ENCODE assay signal across 9 mouse cellular contexts in the genomic region with DNA sequence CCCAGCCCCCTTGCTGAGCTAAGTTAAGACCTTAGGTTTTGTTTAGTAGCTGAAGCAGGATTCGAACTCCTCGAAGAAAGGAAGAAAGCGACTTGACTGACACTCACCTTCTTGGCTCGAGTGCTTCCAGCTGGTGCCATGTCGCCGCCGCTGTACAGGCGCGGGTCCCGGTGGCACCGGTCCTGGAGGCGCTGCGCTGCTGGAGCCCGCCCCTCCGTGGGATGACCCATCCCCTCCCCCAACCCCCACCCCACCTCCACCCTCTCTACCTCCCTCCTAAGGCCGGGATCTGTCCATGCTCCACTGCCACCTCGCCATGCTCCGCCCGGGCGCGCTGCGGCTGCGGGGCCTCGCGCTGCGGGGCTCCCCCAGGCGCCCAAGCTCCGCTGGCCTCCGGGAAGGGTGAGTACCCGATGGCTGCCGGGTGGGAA. TPM values are rescaled to one million over a fixed set of nuclear protein-coding genes. Genes with fewer than 3 reads are reported as not detected.
DNase-seq lines count a peak whose midpoint lies in the region; ATAC-seq and TF ChIP-seq lines count a peak whose summit lies in the region.
"Had no signal": no experiment of that assay in that cellular context is flagged by ENCODE, and none has a peak within 500 bp of the region (broad histone marks: within the 10 kb centered on the region; RNA-seq: fewer than 3 reads in every experiment).

A gene (minus strand): TSS at position 172 of the 431 bp plus-strand sequence.
A gene (plus strand): TSS at position 303 of the 431 bp plus-strand sequence.

- H3K27me3 ChIP-seq in embryonic facial prominence, embryonic 14.5 days (replicated peaks; ENCODE audit: control insufficient read depth, insufficient read depth, low read length), result peaks cover 13% of the 10 kb centered on the region; the same call in 1 of the 2 replicates
- H3K27me3 ChIP-seq in kidney, postnatal 0 days (ENCODE audit: insufficient read depth, low read length), result no peaks in the 10 kb centered on the region
- H3K27me3 ChIP-seq in midbrain, embryonic 13.5 days, result peaks cover 14% of the 10 kb centered on the region

- no peak for ATAC-seq in embryonic facial prominence, embryonic 14.5 days (ENCODE audit: low read depth)
- peak; percentile 78 for ATAC-seq in kidney, postnatal 0 days (replicated peaks; ENCODE audit: low FRiP score, low read depth)
- no peak for ATAC-seq in midbrain, embryonic 13.5 days

- peak within 1 kb of the TSS; percentile 24 for H3K4me3 ChIP-seq in embryonic facial prominence, embryonic 14.5 days (ENCODE audit: low read depth, low read length)
- peak within 1 kb of the TSS; percentile 18; the same call in 1 of the 2 replicates for H3K4me3 ChIP-seq in kidney, postnatal 0 days (replicated peaks; ENCODE audit: low read depth, low read length)
- H3K4me3 ChIP-seq in midbrain, embryonic 13.5 days (replicated peaks), result no peak within 1 kb of the TSS

- no peak within 1 kb of the TSS for H3K27ac ChIP-seq in embryonic facial prominence, embryonic 14.5 days (replicated peaks; ENCODE audit: low read depth, low read length)
- H3K27ac ChIP-seq in kidney, postnatal 0 days, result no peak within 1 kb of the TSS
- H3K27ac ChIP-seq in midbrain, embryonic 13.5 days, result no peak within 1 kb of the TSS

- no peaks in the 10 kb centered on the region for H3K9me3 ChIP-seq in embryonic facial prominence, embryonic 14.5 days (ENCODE audit: control insufficient read depth, low read length)
- H3K9me3 ChIP-seq in kidney, postnatal 0 days (replicated peaks; ENCODE audit: low read length), result no peaks in the 10 kb centered on the region
- H3K9me3 ChIP-seq in midbrain, embryonic 13.5 days, result no peaks in the 10 kb centered on the region

- DNase-seq in embryo, embryonic 11 days, result peak; percentile 16
- no peak for DNase-seq in embryo, embryonic 10 days (ENCODE audit: low spot score)
- DNase-seq in embryonic facial prominence, embryonic 14.5 days (ENCODE audit: low spot score), result no peak
- no peak for DNase-seq in kidney, postnatal 0 days (ENCODE audit: low spot score)
- DNase-seq in right cerebral cortex, adult 18-20 months, result no peak
- DNase-seq in B cell, adult 2 months, result no peak
- no peak for DNase-seq in right cerebral cortex, postnatal 10 days (ENCODE audit: low spot score in 2 of 2)
- DNase-seq: heart, adult 18-20 months had no signal

- H3K4me1 ChIP-seq in embryonic facial prominence, embryonic 14.5 days (ENCODE audit: control insufficient read depth, insufficient read depth, low read length), result no peaks in the 10 kb centered on the region
- no peaks in the 10 kb centered on the region for H3K4me1 ChIP-seq in kidney, postnatal 0 days (replicated peaks; ENCODE audit: insufficient read depth, low read length)
- 0 out of 2 replicates have a peak, but pooled peaks cover 3% of the 10 kb centered on the region for H3K4me1 ChIP-seq in midbrain, embryonic 13.5 days (replicated peaks)

- WGBS in embryonic facial prominence, embryonic 14.5 days, result 14% methylated on average over 28 of the region's 31 CpGs
- WGBS in kidney, postnatal 0 days, result 7% methylated on average over 30 of the region's 31 CpGs
- WGBS in midbrain, embryonic 13.5 days, result 6% methylated on average over 31 of the region's 31 CpGs

- H3K4me2 ChIP-seq in embryonic facial prominence, embryonic 14.5 days (ENCODE audit: low read depth, low read length), result peak within 1 kb of the TSS; percentile 45
- H3K4me2 ChIP-seq in kidney, postnatal 0 days (ENCODE audit: low read length), result peak within 1 kb of the TSS; percentile 44
- peak within 1 kb of the TSS; percentile 20; the same call in 1 of the 2 replicates for H3K4me2 ChIP-seq in midbrain, embryonic 13.5 days (replicated peaks)

- H3K9ac ChIP-seq in embryonic facial prominence, embryonic 14.5 days (ENCODE audit: low read depth, low read length), result no peak within 1 kb of the TSS
- 0 out of 2 replicates have a peak within 1 kb of the TSS, but pooled peaks have one; percentile 4 for H3K9ac ChIP-seq in kidney, postnatal 0 days (ENCODE audit: low read depth, low read length)
- H3K9ac ChIP-seq in midbrain, embryonic 13.5 days (replicated peaks), result no peak within 1 kb of the TSS

- H3K36me3 ChIP-seq in embryonic facial prominence, embryonic 14.5 days (ENCODE audit: control insufficient read depth, insufficient read depth, low read length), result no peaks in the 10 kb centered on the region
- H3K36me3 ChIP-seq in kidney, postnatal 0 days (ENCODE audit: insufficient read depth, low read length), result no peaks in the 10 kb centered on the region
- H3K36me3 ChIP-seq in midbrain, embryonic 13.5 days, result no peaks in the 10 kb centered on the region

- no peak for TF ChIP-seq CTCF in kidney, postnatal 0 days (IDR thresholded peaks at IDR 0.05; ENCODE audit: low read depth)

RNA-seq across cellular contexts. Expression of the first gene that starts in this region (rescaled TPM):
- not detected in 2 replicates for polyA plus RNA-seq in embryonic facial prominence, embryonic 14.5 days (2014; fragmentation: Nextera tagmentation; extraction: Ambion mirVana)
- 23.0 and 24.3 TPM in 2 replicates for polyA plus RNA-seq in kidney, postnatal 0 days (2015; fragmentation: Nextera tagmentation; extraction: Ambion mirVana)
- polyA plus RNA-seq in midbrain, embryonic 13.5 days (2015; fragmentation: Nextera tagmentation; extraction: Ambion mirVana), result 0.11 TPM in 1 of 2 replicates, not detected in the other

RNA-seq across cellular contexts. Expression of the second gene that starts in this region (rescaled TPM):
- polyA plus RNA-seq in embryonic facial prominence, embryonic 14.5 days (2014; fragmentation: Nextera tagmentation; extraction: Ambion mirVana), result 0.07 TPM in 2 replicates
- 5.9 and 6.7 TPM in 2 replicates for polyA plus RNA-seq in kidney, postnatal 0 days (2015; fragmentation: Nextera tagmentation; extraction: Ambion mirVana)
- polyA plus RNA-seq in midbrain, embryonic 13.5 days (2015; fragmentation: Nextera tagmentation; extraction: Ambion mirVana), result 0.09 and 0.11 TPM in 2 replicates

Comparison
In these comparisons a context has a peak if more than half of its experiments do, and no peak if none do; other contexts are left out.
1. RNA of the first gene that starts in this region (polyA plus RNA-seq): 23.0 to 24.3 TPM in kidney, postnatal 0 days; 0.11 TPM in midbrain, embryonic 13.5 days and not detected in embryonic facial prominence, embryonic 14.5 days; every median in the first group is over 10 times any median in the second.
2. Peak in every context shown above with its lines, with median percentiles within 50 percentile points of each other: H3K4me2 ChIP-seq.